ENCODE assay signal across 22 mouse cellular contexts in genomic region chr7:15399147-15399874, GRCm38 (mm10). TPM values are rescaled to one million over a fixed set of nuclear protein-coding genes. Genes with fewer than 3 reads are reported as not detected.
DNase-seq lines count a peak whose midpoint lies in the region; ATAC-seq and TF ChIP-seq lines count a peak whose summit lies in the region.
"Not testable (repeated sequence)": the region's sequence is repeated elsewhere in the genome, so short reads cannot be mapped to it uniquely, and the experiment has no call there.
"Had no signal": no experiment of that assay in that cellular context is flagged by ENCODE, and none has a peak within 500 bp of the region (broad histone marks: within the 10 kb centered on the region; RNA-seq: fewer than 3 reads in every experiment).

No protein-coding gene starts in this region.

- not testable (repeated sequence) for ATAC-seq in intestine, embryonic 14.5 days (replicated peaks; ENCODE audit: low FRiP score, low TSS enrichment, low read depth)
- peak; percentile 56; the same call in 1 of the 2 replicates for ATAC-seq in midbrain, postnatal 0 days (ENCODE audit: low FRiP score)

- not testable (repeated sequence) for H3K4me2 ChIP-seq in intestine, embryonic 14.5 days (ENCODE audit: low read length); midbrain, postnatal 0 days (ENCODE audit: low read depth, low read length, poor library complexity, severe bottlenecking)

- TF ChIP-seq CTCF in midbrain, postnatal 0 days (IDR thresholded peaks at IDR 0.05): not testable (repeated sequence)

- WGBS in intestine, embryonic 14.5 days: 64% methylated on average over 3 of the region's 3 CpGs
- WGBS in midbrain, postnatal 0 days: 54% methylated on average over 3 of the region's 3 CpGs

- H3K4me3 ChIP-seq in intestine, embryonic 14.5 days (ENCODE audit: low read depth, low read length); midbrain, postnatal 0 days (ENCODE audit: low read depth, low read length): not testable (repeated sequence)

- not testable (repeated sequence) for H3K27me3 ChIP-seq in intestine, embryonic 14.5 days (replicated peaks; ENCODE audit: control insufficient read depth, insufficient read depth, low read length); midbrain, postnatal 0 days (ENCODE audit: insufficient read depth, low read length)

- not testable (repeated sequence) for H3K9me3 ChIP-seq in intestine, embryonic 14.5 days (ENCODE audit: control insufficient read depth, low read length); midbrain, postnatal 0 days (ENCODE audit: low read length)

- not testable (repeated sequence) for H3K4me1 ChIP-seq in intestine, embryonic 14.5 days (replicated peaks; ENCODE audit: control insufficient read depth, insufficient read depth, low read length); midbrain, postnatal 0 days (ENCODE audit: insufficient read depth, low read length)

- H3K9ac ChIP-seq in intestine, embryonic 14.5 days (ENCODE audit: low read length); midbrain, postnatal 0 days (replicated peaks; ENCODE audit: low read length, poor library complexity, severe bottlenecking): not testable (repeated sequence)

- DNase-seq in ES-CJ7 (ENCODE audit: low read depth, low spot score): peak; percentile 1
- peak; percentile 1 for DNase-seq in NIH3T3 (ENCODE audit: low read depth)
- peak; percentile 79 for DNase-seq in heart, adult 11 months
- peak; percentile 31 for DNase-seq in intestine, embryonic 14.5 days (ENCODE audit: low spot score)
- DNase-seq in midbrain, postnatal 0 days (ENCODE audit: low spot score): not testable (repeated sequence)

- H3K27ac ChIP-seq in intestine, embryonic 14.5 days (ENCODE audit: low read depth); midbrain, postnatal 0 days (ENCODE audit: low read depth, low read length): not testable (repeated sequence)

- not testable (repeated sequence) for H3K36me3 ChIP-seq in intestine, embryonic 14.5 days (ENCODE audit: control insufficient read depth, insufficient read depth, low read length); midbrain, postnatal 0 days (ENCODE audit: insufficient read depth, low read length)

RNA-seq across cellular contexts. Expression of gene Obox1, which starts 10.6 kb away (rescaled TPM):
- polyA plus RNA-seq in intestine, embryonic 14.5 days (2014; fragmentation: Nextera tagmentation; extraction: Ambion mirVana): not detected in 2 replicates
- not detected in 2 replicates for total RNA-seq in midbrain, postnatal 0 days (2014; rRNA removed)
- polyA plus RNA-seq in midbrain, postnatal 0 days (2015; fragmentation: Nextera tagmentation; extraction: Ambion mirVana): not detected in 2 replicates
- total RNA-seq: adrenal gland, adult 18-20 months; adrenal gland, adult 8-10 months; adrenal gland, postnatal 14 days; adrenal gland, postnatal 36 days; CH12.LX; ES-E14; forebrain, postnatal 0 days had no signal
- polyA plus RNA-seq: C2C12; CD4-positive, CD25-positive, alpha-beta regulatory T cell, adult 4 months; cerebellum, adult 2 months; cortical plate, adult 2 months; embryonic facial prominence, embryonic 10.5 days; embryonic facial prominence, embryonic 12.5 days; embryonic facial prominence, embryonic 14.5 days; forebrain, embryonic 11.5 days; forebrain, embryonic 13.5 days; forebrain, embryonic 15.5 days; forebrain, postnatal 0 days had no signal

RNA-seq across cellular contexts. Expression of gene Obox2, which starts 10.8 kb away (rescaled TPM):
- not detected in 2 replicates for polyA plus RNA-seq in intestine, embryonic 14.5 days (2014; fragmentation: Nextera tagmentation; extraction: Ambion mirVana)
- total RNA-seq in midbrain, postnatal 0 days (2014; rRNA removed): not detected in 2 replicates
- not detected in 2 replicates for polyA plus RNA-seq in midbrain, postnatal 0 days (2015; fragmentation: Nextera tagmentation; extraction: Ambion mirVana)
- total RNA-seq: adrenal gland, adult 18-20 months; adrenal gland, adult 8-10 months; adrenal gland, postnatal 14 days; adrenal gland, postnatal 36 days; CH12.LX; ES-E14; forebrain, postnatal 0 days had no signal
- polyA plus RNA-seq: C2C12; CD4-positive, CD25-positive, alpha-beta regulatory T cell, adult 4 months; cerebellum, adult 2 months; cortical plate, adult 2 months; embryonic facial prominence, embryonic 10.5 days; embryonic facial prominence, embryonic 12.5 days; embryonic facial prominence, embryonic 14.5 days; forebrain, embryonic 11.5 days; forebrain, embryonic 13.5 days; forebrain, embryonic 15.5 days; forebrain, postnatal 0 days had no signal
